Mouse (Mus musculus) fat pad, adult 2 months (tissue): ENCODE data around the gene Akr7a5.

Experiments
- DNase-seq: peaks from one replicate; pipeline ENCODE4 v3.0.0-alpha.2; 2011; ENCODE audit warnings: low read depth, low spot score; ENCODE audit errors: extremely low read depth

Akr7a5 gene

DNA sequence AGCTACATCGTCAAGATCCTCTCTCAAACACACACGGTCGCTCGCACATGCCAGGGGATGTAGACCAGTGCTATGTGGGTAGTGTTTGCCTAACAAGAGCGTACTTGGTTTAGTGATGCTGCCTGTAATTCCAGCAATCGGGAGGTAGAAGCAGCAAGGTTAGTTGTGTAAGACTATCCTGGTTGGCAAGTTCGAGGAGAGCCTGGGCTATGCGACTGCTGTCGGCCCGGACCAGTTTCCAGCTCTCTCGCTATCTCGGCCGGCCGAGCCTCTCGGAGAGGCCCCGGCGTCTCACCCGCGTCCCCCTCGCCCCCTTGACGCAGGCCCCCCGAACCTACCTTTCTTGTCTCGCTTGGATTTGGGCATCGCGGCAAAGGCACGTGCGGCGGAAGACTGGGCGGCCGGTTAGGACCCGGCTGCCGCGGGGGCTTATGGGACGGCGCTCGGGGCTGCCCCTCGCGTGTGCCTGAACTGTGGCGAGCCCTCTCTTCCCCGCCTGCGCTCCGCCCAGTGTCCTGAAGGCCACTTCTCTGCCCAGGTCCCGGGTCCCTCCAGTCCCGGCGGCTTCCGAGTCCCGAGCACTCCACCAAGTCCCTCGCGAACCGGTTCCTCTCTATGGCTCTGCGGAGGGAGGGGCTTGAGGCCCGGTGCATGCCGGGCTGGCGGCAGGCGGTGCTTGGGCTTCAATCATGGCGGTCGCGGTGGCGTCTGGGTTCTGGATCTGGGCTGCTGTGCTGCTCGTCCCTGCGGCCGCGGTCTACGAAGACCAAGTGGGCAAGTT, 41.6 kb downstream of the Akr7a5 start, which contains the start of the genes Mrto4, Emc1 and Ubr4:
Gene Mrto4 (minus strand): TSS at position 646 of the 781 bp plus-strand sequence.
Gene Emc1 (plus strand): TSS at position 657 of the 781 bp plus-strand sequence.
Gene Ubr4 (plus strand): TSS at position 679 of the 781 bp plus-strand sequence.
- DNase-seq = no peak

DNA sequence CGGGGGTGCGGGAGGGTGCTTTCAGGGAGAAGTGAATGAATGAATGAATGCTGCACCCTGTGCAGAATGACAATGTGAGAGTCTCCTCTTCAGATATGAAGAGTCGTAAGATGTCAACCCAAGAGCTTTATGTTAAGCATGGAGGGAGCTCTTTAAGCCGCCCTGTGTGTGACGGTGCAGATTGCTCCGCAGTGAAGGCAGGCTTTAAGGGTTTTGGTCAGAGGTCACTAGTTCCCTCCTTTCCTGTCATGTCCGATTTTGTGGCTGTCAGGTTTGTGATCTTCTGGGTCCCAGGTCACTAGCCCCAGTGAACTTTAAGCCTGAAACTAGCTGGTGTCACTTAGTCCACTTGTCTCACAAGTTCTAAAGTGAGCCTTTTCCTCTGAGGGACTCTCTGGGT, 42.3 kb downstream of the Akr7a5 start:
- DNase-seq = no peak

- no peak for DNase-seq
Observed at GRCm38 (mm10) chr4:139357211-139357610, 46.7 kb downstream of the Akr7a5 start.

DNA sequence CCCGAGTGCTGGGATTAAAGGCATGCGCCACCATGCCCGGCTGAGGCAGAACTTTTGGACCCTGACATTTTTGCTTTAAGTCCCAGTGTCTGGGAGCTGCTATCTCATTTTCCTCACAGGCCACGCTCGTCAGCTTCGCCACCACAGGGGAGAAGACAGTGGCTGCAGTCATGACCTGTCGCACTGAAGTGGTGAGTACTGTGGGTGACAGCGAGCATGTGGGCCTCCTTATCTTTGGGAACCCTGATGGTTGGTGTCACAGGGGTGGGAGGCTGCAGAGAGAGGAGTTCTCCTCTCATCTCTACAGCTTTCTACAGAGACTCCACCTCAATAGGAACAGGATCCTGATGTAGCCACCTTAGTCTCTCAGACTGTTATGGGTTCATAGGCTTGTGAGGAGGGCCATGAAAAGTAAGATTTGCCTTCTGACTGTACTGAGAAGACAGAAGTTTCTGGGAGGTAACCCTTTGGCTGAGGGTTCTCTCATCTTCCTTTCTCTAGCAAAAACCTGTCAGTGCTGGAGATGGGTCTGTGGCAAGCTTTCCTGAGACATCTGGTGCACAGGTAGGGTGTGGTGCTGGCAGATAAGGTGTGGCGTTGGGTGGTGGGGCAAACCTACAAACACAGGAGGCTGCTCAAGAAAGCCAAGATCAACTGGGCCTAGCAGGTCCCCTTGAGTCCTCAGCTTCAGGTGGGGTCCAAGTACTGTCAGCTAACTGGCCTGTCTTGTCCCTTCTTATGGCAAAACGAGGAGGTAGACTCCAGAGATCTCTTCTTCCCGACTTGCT, 50.4 kb downstream of the Akr7a5 start:
- no peak for DNase-seq

- DNase-seq = no peak
Observed at GRCm38 (mm10) chr4:139367336-139367735, 56.8 kb downstream of the Akr7a5 start.
